Mouse (Mus musculus) small intestine, adult 2 months (tissue): Measurements from ENCODE around the gene Znrf3.

Experiments
- CTCF ChIP-seq: fragments of 200-500 bp; IDR thresholded peaks from 2 replicates; pipeline ENCODE4 v1.5.1; 2012; ENCODE audit warnings: low read depth, mild to moderate bottlenecking, control low read depth, inconsistent platforms, low read length, moderate library complexity, mixed read lengths; ENCODE audit not compliant: insufficient replicate concordance, insufficient read length; ENCODE audit errors: extremely low read depth
- POLR2A ChIP-seq: fragments of 200-500 bp; IDR thresholded peaks from 2 replicates; pipeline ENCODE4 v1.6.1; 2012; ENCODE audit warnings: low read depth, mild to moderate bottlenecking, control low read depth, inconsistent platforms, low read length, moderate library complexity

- TF ChIP-seq CTCF (0 out of 2 replicates have a peak, but pooled peaks have one; percentile 12), POLR2A (no peak)
Observed at GRCm38 (mm10) chr11:5321687-5322086, 123.0 kb downstream of the Znrf3 start.
